ENCODE assay signal across 32 mouse cellular contexts in genomic region chr14:59209816-59210215, GRCm38 (mm10). TPM values are rescaled to one million over a fixed set of nuclear protein-coding genes. Genes with fewer than 3 reads are reported as not detected.
DNase-seq lines count a peak whose midpoint lies in the region; ATAC-seq and TF ChIP-seq lines count a peak whose summit lies in the region.
"Had no signal": no experiment of that assay in that cellular context is flagged by ENCODE, and none has a peak within 500 bp of the region (broad histone marks: within the 10 kb centered on the region; RNA-seq: fewer than 3 reads in every experiment).

No protein-coding gene starts in this region.

- H3K27ac ChIP-seq in heart, adult 2 months = no peak overlapping the region
- H3K27ac ChIP-seq: gastrocnemius, adult 2 months; heart, embryonic 15.5 days; hindbrain, embryonic 12.5 days; hindbrain, embryonic 15.5 days had no signal

- ATAC-seq in erythroblast, adult 5-6 weeks (replicated peaks; ENCODE audit: low FRiP score, poor library complexity, severe bottlenecking) = no peak
- ATAC-seq: forebrain, embryonic 14.5 days; forebrain, postnatal 0 days; intestine, postnatal 0 days had no signal

- no peaks in the 10 kb centered on the region for H3K4me1 ChIP-seq in heart, adult 2 months (ENCODE audit: control insufficient read depth, insufficient read depth, low read length)

- 0 out of 2 replicates have a peak, but pooled peaks cover 2% of the 10 kb centered on the region for H3K79me2 ChIP-seq in heart, adult 2 months (replicated peaks; ENCODE audit: control insufficient read depth, insufficient read depth, low read length)

- no peak for TF ChIP-seq EP300 in heart, adult 2 months (IDR thresholded peaks at IDR 0.05; ENCODE audit: insufficient read depth, low read depth, low read length)

- no peaks in the 10 kb centered on the region for H3K27me3 ChIP-seq in heart, adult 2 months (ENCODE audit: control insufficient read depth, insufficient read depth, low read length)
- H3K27me3 ChIP-seq: heart, embryonic 12.5 days; heart, embryonic 15.5 days; hindbrain, embryonic 12.5 days; hindbrain, embryonic 15.5 days had no signal

- no peak overlapping the region for H3K9ac ChIP-seq in heart, adult 2 months (ENCODE audit: low read depth, low read length)
- H3K9ac ChIP-seq: forebrain, postnatal 0 days; heart, embryonic 12.5 days; heart, embryonic 15.5 days; hindbrain, embryonic 12.5 days; hindbrain, embryonic 15.5 days had no signal

- 83% methylated on average over 2 of the region's 2 CpGs for WGBS in heart, adult 2 months

- intact Hi-C loops in heart, adult 2 months (cut with DNase I) = loop anchor here (10.0 kb wide), 1 partner anchor 225 kb away; no protein-coding TSS in a partner anchor

- H3K36me3 ChIP-seq in heart, adult 2 months (ENCODE audit: control insufficient read depth, insufficient read depth, low read length) = no peaks in the 10 kb centered on the region; the same call in 1 of the 2 replicates

- peak; percentile 61 for DNase-seq in brain, adult 2 months (ENCODE audit: low read depth, low spot score)
- peak; percentile 18 for DNase-seq in cerebellum, adult 11 months
- DNase-seq in cerebellum, adult 9-10 months = peak; percentile 65
- peak; percentile 51 to 70 for DNase-seq in cerebellum, postnatal 14 days
- no peak for DNase-seq in urinary bladder, postnatal 4 days (ENCODE audit: low spot score in 2 of 2)
- no peak for DNase-seq in heart, adult 2 months
- DNase-seq: adrenal gland, adult 2 months; adrenal gland, postnatal 14 days; forebrain, postnatal 0 days; gastrocnemius, adult 2 months; gastrocnemius, postnatal 14 days; heart, postnatal 10 days; heart, postnatal 36 days; kidney, adult 2 months had no signal

- no peak for TF ChIP-seq CTCF in heart, adult 2 months (IDR thresholded peaks at IDR 0.05)

- no peak overlapping the region for H3K4me3 ChIP-seq in heart, adult 2 months
- H3K4me3 ChIP-seq: gastrocnemius, adult 2 months; heart, embryonic 12.5 days; heart, embryonic 15.5 days; hindbrain, embryonic 12.5 days; hindbrain, embryonic 15.5 days had no signal

- no peak for TF ChIP-seq POLR2A in heart, adult 2 months (IDR thresholded peaks at IDR 0.05; ENCODE audit: insufficient read depth, low read depth, low read length)

RNA-seq across cellular contexts. Expression of gene Rcbtb1, which starts 8.8 kb away (rescaled TPM):
- 10 to 100 TPM; 10.2 to 10.9 TPM for total RNA-seq in heart, adult 2 months (2021)
- 5.5 and 12.8 TPM in 2 replicates for polyA plus RNA-seq in heart, adult 2 months (2012; rRNA removed)
- 1.9 and 7.9 TPM in 2 replicates for total RNA-seq in erythroblast, adult 5-6 weeks (2015; ENCODE audit: low replicate concordance)
- 7.8 and 9.3 TPM in 2 replicates for total RNA-seq in erythroblast, adult 5-6 weeks (2017; ENCODE audit: low replicate concordance)

RNA-seq across cellular contexts. Expression of gene Gm5142, which starts 31.3 kb away (rescaled TPM):
- total RNA-seq in heart, adult 2 months (2021) = not detected
- polyA plus RNA-seq in heart, adult 2 months (2012; rRNA removed) = 0.76 TPM in 1 of 2 replicates, not detected in the other
- not detected in 2 replicates for total RNA-seq in erythroblast, adult 5-6 weeks (2015; ENCODE audit: low replicate concordance)
- total RNA-seq in erythroblast, adult 5-6 weeks (2017; ENCODE audit: low replicate concordance) = not detected in 2 replicates
- total RNA-seq: adrenal gland, adult 2 months; adrenal gland, postnatal 14 days; adrenal gland, postnatal 4 days; forebrain, postnatal 0 days; gastrocnemius, adult 2 months; gastrocnemius, postnatal 14 days; gastrocnemius, postnatal 4 days; heart, postnatal 10 days; heart, postnatal 36 days; MEL had no signal
- polyA plus RNA-seq: adrenal gland, adult 2 months; brain, embryonic 14.5 days; C2C12; CD4-positive, CD25-positive, alpha-beta regulatory T cell, adult 4 months; embryonic facial prominence, embryonic 11.5 days; embryonic facial prominence, embryonic 14.5 days; forebrain, embryonic 11.5 days; forebrain, embryonic 14.5 days; forebrain, postnatal 0 days; frontal cortex, adult 2 months; heart, embryonic 12.5 days; heart, embryonic 15.5 days; hindbrain, embryonic 12.5 days; hindbrain, embryonic 15.5 days; intestine, embryonic 14.5 days; intestine, postnatal 0 days had no signal

RNA-seq across cellular contexts. Expression of gene Gm6904, which starts 50.2 kb away (rescaled TPM):
- total RNA-seq in heart, adult 2 months (2021) = not detected
- 0.47 TPM in 1 of 2 replicates, not detected in the other for polyA plus RNA-seq in heart, adult 2 months (2012; rRNA removed)
- total RNA-seq in erythroblast, adult 5-6 weeks (2015; ENCODE audit: low replicate concordance) = not detected in 2 replicates
- total RNA-seq in erythroblast, adult 5-6 weeks (2017; ENCODE audit: low replicate concordance) = 0.51 TPM in 1 of 2 replicates, not detected in the other
- total RNA-seq: adrenal gland, postnatal 14 days; adrenal gland, postnatal 4 days; forebrain, postnatal 0 days; gastrocnemius, adult 2 months; gastrocnemius, postnatal 14 days; gastrocnemius, postnatal 4 days; heart, postnatal 10 days; heart, postnatal 36 days; MEL had no signal
- polyA plus RNA-seq: adrenal gland, adult 2 months; brain, embryonic 14.5 days; C2C12; embryonic facial prominence, embryonic 11.5 days; embryonic facial prominence, embryonic 14.5 days; forebrain, embryonic 14.5 days; forebrain, postnatal 0 days; frontal cortex, adult 2 months; heart, embryonic 12.5 days; heart, embryonic 15.5 days; hindbrain, embryonic 12.5 days; hindbrain, embryonic 15.5 days; intestine, embryonic 14.5 days; intestine, postnatal 0 days had no signal

Comparison
In these comparisons a context has a peak if more than half of its experiments do, and no peak if none do; other contexts are left out.
1. DNase-seq: peak in brain, adult 2 months (single experiment), cerebellum, adult 11 months (single experiment), cerebellum, adult 9-10 months (single experiment) and cerebellum, postnatal 14 days (2 of 2); none in urinary bladder, postnatal 4 days (0 of 2) and heart, adult 2 months (0 of 2).